Mouse (Mus musculus) C2C12 (cell line): ENCODE data around the gene Ank3.

Experiments
- CTCF ChIP-seq: IDR thresholded peaks from one replicate; pipeline ENCODE4 v1.5.1; 2011; ENCODE audit not compliant: control insufficient read depth, insufficient read depth, insufficient read length
- MAX ChIP-seq: IDR thresholded peaks from one replicate; pipeline ENCODE4 v1.6.1; 2011; ENCODE audit warnings: mild to moderate bottlenecking, control low read depth
- USF1 ChIP-seq: IDR thresholded peaks from one replicate; pipeline ENCODE4 v1.6.1; 2011; ENCODE audit warnings: low read depth, mild to moderate bottlenecking, control low read depth, moderate library complexity

GRCm38 (mm10) chr10:69888399-69888798 is 489.8 kb downstream of the Ank3 start:
- TF ChIP-seq MAX (no peak), USF1 (no peak), CTCF (no peak)
